Mouse (Mus musculus) mesoderm, embryonic 11.5 days (tissue): ENCODE measurements around the gene Crebrf.

Experiments
- DNase-seq: peaks from one replicate; pipeline ENCODE4 v3.0.0-alpha.2; 2012; ENCODE audit warnings: low read depth, low spot score

Gene Crebrf

DNA sequence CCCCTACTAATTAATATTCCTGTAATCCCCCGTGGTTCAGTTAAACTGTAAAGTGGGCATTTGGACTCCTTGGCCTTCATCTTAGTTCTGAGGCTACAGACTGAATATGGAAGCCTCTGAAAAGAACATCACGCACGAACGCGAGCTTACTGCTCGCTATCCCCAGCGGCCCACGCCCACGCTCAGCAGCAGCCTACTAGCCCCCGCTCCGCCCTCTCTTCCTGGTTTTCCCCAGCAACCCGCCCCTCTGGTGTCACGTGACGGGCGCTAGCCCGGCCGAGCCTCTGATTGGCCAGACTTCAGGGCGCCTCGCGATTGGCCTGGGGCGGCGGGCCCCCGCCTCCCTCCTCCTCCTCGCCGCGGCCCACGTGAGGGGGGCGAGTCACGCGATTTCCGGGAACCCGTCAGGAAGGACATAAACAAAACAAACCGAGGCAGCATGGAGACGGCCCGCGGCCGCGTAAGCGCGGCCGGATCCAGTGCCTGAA is at the start of gene Crebrf:
Gene Crebrf, plus strand, starts transcription at position 380 of the 488 bp plus-strand sequence.
- DNase-seq = peak; percentile 97

DNA sequence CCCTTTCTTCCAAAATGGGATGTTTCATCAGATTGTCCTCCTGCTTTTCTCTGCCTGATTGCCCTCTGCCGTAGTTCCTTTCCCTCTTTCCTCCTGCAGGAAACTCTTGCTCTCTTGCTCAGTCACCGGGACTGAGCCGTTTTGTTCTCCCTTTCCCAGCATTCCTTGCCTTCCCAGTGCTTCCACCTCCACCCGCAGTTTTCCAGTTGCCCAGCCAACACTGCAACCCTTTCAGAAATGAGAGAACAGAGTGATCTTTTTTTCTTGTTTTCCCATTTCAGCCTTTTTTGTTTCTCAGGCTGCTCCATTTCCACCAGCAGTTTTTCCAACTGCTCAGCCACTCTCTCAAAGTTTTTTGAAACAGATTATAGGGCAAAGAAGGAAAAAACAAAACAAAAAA is 44.2 kb upstream of the Crebrf start:
- DNase-seq = no peak

DNA sequence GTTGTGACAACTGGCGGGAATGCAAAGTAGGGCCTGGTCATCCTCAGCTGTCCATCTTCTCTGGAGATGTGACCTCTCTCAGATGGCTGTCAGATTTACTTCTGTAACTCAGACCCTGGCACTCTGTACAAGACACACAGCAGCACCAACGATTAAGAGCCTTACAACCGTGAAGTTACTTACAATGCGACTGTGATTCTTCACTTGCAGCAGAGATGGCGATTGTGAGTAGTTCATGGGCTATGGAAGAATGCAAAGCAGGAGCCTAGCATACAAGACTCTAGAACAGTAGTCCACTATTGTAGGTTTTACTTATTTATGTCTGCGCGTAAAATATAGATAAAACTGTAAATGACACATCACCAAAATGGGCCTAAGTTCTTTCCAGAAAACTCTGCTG is 39.6 kb upstream of the Crebrf start:
- DNase-seq = no peak

DNA sequence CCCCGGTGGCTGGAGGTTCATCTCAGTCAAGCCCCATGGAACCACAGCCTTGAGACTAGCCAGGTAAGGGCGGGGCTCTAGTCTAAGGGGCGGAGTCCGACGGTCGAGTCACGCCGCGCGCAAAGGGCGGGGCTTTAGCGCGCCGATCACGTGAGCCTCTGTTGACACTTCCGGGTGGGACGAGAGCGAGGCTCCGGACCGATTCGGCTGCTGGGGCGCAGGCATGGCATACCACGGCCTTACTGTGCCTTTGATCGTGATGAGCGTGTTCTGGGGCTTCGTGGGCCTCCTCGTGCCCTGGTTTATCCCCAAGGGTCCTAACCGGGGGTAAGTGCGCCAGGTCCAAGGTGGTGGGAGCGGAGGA is 39.2 kb upstream of the Crebrf start:
- DNase-seq = peak; percentile 90

DNA sequence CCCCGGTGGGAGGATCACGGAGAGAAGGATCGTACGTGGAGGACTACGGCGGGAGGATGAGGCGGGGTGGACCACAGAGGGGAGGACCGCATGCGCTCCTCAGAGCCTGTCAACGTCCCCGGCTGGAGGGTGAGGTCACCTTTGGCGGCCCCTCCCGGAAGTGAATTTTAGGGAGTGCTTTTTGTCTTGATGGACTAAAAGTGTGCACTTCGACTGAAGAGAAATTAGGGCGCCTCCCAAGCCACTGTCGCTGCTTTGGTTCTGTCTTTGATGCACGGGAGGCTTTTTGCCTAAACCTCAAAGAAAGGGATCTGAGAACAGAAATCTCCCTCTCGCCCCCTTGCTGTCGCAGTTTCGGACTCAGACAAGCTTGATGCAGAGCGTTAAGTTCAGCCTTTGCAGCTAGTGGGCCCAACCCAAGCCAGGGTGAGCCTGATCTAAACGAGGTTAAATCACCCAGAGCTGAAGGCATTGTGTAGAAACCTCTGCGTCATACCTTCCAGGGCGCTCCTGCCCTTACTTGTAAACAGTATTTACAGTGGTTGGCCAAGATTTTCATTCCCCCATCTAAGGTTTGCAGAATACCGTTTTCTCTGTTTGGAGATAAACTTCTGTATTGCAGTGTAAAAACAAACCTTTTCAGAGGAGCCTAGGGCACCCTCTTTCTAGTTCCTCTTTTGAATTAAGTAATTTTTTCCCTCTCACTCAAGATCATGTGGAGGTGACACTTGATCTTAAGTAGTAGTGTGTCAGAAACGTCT is 38.7 kb upstream of the Crebrf start:
- DNase-seq = no peak

DNA sequence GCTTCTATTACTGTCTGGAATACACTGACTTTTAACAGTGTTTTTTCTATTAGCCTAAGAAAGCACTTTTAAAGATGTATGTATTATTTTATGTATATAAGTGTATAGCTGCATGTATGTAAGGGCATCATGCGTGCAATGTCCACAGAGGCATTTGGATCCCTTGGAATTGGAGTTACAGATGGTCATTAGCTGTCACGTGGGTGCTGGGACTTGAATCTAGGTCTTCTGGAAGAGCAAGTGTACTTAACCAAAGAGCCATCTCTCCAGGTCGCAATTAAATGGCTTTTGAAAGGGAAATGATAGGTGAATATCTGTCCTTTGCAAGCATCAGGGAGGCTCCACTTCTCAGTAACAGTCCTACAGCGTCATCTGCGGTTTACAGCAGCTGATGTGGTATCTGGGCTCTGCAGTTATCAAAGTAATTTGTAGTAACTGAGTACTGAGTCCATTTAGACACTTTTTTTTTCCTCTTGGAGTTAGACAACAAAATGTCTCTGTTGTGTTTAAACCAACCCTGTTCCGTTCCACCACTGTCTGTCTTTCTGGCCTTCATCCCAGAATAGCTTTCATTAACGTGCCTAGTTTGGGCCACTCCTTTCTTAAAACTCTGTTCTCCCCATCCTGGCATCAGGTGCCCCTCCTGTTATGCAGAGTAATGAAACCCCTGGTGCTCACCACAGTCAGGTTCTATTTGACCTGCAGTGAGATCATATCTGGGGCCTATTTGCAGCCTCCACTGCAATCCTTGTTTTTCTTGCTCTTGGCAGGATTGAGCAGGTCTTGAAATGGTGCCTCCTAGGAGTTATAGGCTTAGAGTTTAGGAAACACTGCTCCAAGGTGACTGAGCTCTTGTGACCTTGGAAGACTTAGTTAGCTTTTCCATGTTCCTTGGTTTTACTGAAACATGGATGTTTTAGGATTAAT is 37.5 kb upstream of the Crebrf start:
- no peak for DNase-seq

DNA sequence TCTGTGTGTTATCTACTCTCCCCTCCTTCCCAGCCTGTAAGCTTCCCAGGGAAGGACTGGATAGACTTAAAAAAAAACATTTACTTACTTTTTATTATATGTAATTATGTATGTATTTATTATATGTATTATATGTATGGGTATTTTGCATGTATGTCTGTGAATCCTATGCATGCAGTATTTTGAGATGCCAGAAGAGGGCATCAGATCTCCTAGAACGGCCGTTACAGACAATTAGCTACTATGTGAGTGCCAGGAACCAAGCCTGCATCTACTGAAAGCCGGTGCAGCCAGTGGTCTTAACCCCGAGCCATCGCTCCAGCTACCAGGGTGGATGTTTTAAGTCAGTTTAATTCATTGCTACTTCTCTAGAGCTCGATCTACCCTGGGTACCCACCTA is 34.2 kb upstream of the Crebrf start:
- DNase-seq = no peak

DNA sequence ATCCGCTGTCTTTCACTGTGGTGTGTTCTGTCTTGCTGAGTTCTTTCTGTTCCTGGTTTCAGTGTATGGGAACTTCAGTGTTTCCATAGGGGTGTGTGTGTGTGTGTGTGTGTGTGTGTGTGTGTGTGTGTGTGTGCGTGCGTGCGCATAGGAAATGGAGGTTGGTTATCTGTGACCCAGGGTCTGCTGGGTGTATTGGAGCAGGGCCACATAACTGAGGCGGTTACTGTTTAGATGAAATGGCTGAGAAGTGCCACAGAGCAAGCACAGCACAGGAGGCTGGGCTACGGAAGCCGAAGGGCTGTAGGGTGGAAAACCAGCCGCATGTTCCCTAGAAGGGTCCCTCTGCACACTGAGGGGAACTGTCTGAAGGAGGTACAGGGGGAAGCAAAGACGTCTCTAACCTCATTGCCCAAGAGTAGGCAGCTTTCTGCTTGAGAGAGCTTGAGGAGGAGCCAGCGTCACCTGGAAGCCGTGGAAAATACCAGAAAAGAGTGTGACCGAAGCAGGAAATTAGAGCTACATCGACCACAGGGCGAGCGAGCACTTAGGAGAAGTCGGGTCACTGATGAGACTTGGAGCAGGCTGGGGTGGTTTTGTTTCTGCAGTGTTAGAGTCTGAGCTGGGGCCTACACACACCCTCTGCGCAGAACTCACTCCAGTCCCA is 29.0 kb upstream of the Crebrf start:
- no peak for DNase-seq

DNA sequence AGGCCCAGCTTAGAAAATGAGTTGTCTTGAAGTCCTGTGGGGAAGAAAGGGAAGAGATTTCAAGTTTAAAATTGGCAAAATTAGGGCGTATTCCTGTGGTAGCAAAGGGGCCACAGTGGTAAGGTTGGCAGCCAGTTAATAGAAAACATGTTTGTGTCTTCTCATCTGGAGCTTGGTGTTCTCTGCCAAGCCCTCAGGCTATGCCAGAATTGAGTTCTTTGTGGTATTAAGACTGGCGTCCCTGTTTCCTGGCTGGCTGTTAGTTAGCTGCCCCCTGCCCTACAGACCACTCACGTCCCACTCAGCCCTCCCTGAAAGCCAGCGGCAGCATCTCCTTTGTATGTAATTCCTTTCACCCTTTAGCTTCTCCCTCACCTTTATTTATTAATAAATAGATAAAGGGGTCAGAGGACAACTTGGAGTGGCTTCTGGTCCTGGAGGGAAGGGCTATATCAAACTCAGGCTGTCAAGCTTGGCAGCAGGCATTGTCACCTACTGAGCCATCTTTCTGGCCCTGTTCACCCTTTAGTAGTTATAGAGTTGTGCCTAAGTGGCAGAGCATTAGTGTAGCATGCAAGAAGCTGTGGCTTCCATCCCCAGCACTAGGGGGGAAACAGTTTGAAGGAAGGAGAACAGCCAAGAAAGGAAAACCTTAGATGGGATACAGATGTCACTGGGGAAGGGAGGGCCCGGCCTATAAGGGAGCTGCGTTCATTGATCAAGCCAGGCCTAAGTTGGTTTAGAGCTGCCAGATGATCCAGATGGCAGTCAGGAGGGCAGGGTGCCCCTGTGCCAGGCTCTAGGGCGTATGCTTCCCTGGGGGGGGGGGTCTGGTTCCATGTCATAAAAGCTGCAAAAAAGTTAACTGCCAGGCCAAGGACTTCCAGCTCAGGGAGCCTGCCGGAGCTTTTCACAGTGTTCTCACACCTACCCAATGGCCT is 26.4 kb upstream of the Crebrf start:
- DNase-seq = no peak

DNA sequence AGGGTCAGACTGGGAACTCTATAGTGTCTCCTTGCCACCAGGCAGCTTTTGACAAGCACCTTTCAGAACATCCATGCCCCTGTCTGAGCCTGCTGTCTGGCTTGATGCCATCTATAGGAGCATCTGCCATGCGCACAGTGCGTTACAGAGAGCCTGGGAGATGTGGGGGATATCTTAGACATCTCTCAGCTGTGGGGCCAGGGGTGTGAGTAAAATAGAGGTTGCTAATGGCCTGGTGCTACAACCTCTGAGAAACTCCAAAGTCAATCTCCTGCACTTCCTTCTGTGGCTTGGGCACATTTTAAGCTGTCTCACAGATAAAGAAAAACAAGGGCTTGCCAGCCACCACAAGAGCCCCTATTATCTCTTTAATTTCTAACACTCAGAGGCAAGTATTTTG is 25.6 kb upstream of the Crebrf start:
- no peak for DNase-seq

DNA sequence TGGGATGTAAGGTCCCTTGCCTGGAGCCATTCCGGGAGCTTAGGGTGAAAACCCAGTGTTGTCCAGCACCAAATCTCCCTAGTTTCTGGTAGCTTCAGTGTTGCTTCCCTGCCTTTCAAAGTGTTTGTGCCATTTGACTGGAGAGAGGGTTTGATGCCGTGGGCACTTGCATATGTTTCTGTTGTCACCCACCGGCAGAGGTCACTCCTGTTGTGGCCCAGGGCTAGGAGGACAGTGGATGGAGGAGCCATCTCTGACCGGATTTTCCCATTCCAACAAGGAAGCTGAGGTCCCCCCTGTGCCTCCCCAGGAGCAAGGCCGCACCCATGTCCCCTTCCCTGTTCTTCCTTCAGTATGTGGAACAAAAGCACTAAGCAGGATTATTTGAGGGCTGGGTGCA is 25.2 kb upstream of the Crebrf start:
- DNase-seq = no peak

DNA sequence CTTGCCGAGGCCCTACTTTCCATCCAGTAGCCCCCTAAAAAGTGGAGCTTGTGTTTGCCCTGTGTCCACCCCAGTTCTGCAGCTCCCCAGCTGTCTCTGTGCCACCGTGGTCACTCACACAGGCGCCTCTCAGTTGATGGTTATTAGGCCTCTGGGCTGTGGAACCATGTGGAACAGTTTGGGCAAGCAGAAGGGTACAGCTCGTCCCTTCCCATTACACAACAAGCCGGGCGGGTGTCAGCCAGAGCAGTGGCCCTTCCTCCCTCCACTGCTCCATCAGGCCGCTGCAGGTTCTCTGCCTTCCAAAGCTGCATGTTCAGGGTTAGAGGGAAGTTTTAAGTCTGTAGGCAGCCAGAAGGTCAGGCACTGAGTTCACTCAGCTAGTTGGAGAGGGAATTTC is 24.3 kb upstream of the Crebrf start:
- DNase-seq = no peak

DNA sequence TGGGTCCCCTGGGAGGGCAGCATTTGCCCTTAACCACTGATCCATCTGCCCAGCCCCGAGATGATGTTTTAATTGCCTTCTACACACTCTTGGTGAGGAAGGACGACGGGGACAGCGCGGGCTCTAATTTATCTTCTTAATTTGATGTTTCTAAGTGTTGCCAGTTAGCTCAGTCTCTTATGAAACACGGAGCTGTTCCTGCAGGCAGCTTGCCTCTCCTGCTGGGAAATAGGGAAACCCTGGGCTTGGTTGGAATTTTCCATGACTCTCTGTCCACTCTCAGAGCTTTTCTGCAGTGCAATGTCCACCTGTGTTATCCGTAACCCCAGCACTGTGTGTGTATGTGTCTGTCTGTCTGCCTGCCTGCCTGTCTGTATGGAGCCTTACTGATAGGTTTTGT is 22.0 kb upstream of the Crebrf start:
- DNase-seq = no peak

DNA sequence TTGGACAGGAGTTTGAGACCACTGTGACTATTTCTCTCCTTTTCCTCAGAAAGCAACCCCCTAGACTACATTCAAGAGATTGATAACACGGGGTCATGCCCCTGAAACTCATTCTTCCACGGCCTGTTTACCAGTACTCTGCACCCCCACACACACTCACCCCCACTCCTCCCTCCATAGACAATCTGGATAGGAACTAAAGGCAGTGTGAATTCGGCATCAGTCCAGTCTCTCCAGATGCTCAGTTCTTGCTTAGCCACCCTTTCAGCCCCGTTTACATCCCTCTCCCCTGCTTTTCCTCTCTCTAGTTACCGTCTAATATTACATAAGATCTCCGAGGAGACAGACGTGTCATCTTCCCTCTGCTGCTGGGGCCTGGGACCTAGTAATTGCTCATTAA is 21.3 kb upstream of the Crebrf start:
- DNase-seq = no peak

DNA sequence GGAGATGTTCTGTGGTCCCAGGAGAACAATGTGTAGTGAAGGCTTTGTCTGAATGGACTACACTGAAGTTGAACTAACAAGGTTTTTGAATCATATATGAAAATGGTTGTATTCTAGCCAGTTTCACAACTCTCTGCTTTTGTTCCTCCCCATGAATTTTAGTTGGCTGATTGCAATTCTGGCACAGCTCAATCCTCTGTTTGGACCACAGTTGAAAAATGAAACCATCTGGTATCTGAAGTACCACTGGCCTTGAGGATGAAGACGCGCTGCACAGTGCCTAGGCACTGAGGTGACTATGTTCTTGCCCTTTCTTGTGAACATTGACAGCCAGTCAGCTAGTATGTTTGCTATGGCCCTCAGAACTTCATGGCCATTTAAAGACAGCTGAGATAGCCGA is 20.3 kb upstream of the Crebrf start:
- DNase-seq = no peak

DNA sequence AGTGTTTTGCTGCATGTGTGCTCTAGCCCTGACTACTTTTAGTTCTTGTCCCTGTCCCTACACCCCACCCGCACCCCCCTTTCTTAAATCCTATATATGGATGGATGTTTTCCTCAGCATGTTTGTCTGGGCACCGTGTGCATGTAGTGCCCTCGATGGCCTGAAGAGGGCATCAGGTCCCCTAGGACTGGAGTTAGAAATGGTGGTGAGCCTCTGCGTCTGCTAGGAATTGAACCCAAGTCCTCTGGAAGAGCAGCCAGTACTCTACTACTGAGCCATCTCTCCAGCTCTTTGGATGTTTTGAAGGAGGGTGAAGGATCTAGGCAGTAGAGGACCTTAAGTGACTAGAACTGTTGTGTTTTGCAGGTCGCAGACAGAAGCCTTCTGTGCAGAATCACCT is 16.6 kb upstream of the Crebrf start:
- DNase-seq = no peak

DNA sequence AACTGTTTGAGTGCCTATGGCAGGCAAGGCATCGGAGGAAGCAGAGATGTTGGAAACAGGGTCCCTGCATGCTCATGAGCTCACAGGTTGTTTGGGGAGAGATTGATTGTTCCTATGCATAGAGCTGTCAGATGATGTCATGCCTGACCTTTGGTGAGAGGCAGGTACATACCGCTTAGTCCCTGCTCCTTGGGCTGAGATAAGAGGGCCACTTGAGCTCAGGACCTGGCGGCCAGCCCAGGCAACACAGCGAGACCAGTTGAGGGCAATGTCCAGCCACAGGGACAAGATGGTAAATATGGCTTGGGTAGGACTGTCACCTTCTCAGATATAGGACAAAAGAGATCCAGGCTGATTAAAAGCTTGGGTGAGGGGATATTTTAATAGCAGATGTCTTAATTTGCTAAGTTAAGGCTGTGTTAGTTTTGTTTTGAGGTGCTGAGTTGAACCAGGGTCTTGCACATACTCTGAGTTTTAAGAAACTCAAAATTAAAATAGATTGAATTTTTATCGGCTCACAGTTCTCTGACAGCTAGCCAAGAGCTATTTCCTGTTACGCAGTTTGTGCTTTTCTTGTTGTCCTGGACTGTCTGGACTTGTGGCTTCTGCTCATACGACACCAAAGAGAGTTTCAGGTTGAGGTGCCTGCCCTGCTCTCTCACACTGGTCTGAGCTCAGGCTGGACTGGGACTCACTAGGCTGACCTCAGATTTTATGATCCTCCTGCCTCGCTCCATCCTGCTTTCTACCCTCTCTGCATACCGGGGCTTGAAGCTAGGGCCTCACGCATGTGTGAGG is 15.4 kb upstream of the Crebrf start:
- DNase-seq = no peak

DNA sequence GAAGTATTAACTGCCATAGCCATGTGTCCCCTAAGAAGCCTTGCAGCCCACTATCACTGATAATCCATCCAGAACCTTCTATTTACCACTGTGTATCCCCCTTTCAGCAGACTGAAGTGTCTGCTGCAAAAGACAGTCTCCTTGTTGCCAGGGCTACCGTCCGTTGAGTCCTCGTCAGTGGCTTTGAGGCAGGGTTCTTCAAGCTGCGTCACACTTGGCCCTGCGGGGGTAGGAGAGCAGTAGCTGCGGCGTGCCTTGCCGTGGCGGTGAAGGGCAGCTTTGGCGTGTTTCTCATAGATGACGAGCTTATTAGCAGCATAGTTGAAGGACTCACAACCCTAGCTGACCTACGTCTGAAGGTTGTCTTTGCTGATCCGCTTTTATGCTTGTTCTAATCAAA is 13.9 kb upstream of the Crebrf start:
- no peak for DNase-seq

DNA sequence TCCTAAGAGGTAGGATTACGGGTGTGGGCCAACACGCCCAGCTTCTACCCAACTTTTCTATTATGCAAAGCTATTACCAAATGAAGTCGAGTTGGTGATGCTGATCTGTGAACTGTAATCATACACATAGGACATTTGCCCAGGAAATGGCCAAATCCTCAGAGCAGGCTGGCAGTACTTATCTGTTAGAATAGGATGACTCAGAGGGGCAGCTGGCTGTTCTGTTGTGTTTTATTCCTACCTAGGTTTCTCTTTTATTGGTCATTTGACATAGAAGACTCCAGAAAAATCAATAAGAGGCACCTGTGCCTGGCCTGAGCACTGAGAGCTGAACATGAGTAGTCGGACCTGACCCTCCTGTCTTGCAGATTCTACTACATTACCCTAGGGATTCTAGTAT is 12.8 kb upstream of the Crebrf start:
- no peak for DNase-seq

DNA sequence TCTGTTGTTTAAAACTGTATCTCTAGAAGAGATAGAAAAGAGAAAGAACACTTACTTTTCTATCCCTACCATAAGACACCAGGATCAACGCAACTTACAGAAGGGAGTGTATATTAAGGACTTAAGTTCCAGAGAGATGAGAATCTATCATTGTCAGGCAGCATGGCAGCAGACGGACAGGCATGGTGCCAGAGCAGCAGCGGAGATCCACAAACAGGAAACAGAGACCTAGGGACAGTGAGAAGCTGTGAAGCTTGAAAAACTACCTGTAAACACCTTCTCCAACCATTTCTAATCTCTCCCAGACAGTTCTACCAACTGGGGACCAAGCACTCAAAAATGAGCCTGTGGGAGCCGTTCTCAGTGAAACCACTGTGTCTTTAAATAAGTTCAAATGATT is 11.8 kb upstream of the Crebrf start:
- no peak for DNase-seq
